Mouse (Mus musculus): ENCODE measurements at regions not wholly inside any gene's neighbourhood (a gene's known extent, or its start where the extent isn't known, plus 50 kb on each side); places are given as distances from the start of the nearest gene placed in this dataset.
"Not testable (repeated sequence)": the region's sequence is repeated elsewhere in the genome, so short reads cannot be mapped to it uniquely, and the experiment has no call there.

DNA sequence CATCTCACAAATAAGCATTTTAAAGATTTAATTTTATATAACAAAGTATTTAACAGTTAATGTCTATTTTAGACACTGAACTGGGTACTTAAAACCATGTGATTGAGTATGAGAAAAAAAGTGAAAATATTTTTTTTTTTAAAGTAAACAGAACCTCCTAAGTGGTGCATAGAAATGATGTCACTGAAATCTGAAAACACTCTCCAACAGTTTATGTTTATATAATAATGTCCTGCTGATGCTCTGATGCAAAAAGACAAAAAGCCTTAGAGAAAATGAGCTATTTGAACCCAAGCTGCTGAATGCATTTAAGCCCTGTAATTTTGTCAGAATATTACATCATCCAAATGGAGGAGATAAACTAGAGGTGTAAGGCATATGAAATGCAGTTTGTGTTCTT, 3447.1 kb downstream of the 9330182O14Rik start:
- DNase-seq (ENCODE audit: low read depth, low spot score): no peak

DNA sequence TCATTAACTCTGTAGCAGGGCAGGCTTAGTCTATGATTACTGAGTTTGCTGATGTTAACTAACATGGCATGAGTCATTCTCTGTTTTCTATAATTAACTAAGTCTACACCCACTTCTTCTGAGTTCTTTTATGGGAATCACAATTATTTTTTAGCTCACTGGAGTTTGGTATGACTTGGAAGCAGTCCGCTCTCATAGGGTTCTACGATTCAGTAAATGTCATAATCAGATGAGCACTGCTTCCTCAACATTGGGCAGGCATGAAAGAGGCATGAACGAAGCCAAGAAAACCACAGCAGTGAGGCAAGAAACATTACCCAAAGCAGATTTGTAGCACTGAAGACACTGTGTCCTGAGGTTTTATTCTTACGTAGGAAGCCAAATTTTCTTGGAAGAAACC, 3451.6 kb downstream of the 9330182O14Rik start:
- DNase-seq (ENCODE audit: low read depth, low spot score): no peak

DNA sequence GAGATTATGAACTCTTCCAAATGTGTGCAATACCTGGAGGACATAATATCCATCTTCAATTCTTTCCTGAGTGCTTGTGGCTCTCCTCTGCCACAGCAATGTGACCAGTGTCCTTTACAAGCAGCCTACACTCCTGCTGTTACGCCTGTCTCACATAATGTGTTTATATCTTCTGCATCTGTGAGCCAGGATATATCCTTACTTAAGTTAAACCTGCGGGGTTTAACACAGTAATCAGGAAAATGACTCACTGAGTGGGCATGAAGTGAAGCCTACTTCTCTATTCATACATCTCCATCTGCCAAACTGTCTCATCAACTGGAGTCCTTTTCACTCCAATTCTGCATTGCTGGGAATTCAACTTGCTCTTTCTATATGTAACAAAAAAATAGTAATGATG, 3453.9 kb downstream of the 9330182O14Rik start:
- DNase-seq (ENCODE audit: low read depth, low spot score): no peak

DNA sequence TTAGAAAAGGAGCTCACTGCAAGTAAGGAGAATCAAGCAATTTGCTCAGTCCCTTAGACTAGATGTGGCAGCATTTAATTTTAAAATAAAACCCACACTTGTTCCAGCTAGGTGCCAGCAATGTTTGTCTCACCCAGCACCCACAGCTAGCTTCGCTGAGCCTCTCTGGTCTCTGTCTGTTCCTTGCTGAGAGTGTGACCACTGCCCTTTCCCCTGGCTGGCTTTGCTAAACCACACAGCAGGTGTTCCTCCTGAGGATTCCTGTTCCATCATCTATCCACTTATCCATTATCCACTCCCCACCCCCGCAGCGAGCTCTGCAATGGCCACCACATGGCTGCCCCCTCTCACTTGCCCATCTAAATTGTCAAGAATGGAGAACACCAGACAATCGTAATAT, 3473.5 kb downstream of the 9330182O14Rik start:
- no peak for DNase-seq (ENCODE audit: low read depth, low spot score)

DNA sequence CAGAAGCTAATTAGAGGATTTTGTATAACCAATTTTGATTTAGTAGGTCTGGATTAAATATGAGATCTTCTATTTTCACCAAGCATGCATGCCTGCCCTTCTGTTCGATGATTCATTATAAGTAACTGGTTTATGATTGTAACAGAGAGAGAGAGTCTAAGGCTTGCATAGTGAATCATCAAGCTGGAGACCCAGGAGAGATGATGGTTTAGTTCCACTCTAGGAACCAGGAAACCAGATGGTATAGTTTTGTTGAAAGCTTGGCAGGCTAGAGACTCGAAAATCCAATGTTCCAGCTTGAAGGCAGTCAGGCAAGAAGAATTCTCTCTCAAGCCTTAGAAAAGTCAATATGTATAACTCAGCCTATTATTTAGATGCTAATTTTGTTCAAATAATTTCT, 3475.7 kb downstream of the 9330182O14Rik start:
- DNase-seq (ENCODE audit: low read depth, low spot score): no peak

DNA sequence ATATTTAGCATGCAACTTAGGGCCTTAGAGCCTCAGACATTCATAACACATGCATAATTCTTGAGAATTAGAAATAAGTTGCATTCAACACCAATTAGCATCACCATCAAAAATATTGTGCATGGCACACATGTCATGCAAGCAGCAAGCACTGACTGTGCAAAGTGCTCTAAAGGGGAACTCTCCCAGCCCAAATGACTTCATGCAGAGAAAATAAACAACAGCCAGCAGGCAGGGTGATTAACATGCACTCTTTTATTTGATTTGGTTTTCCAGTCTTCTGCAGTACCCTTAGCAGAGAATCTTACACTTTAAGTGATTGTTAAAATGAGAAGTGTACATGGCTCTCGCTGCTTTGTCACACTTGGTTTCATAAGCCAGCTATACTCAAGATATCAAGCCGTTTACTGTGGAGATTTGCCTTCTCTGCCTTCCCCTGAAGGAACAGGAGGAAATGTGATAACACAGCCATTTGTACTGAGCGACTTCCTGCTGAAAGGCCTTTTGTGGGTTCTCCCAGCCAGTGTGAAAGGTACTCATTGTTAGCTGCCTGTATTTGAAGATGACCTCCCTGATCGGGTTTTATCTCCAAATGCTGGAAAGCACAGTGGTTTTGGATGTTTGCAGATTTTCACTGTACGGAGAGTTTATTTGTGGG, 3480.0 kb downstream of the 9330182O14Rik start:
- peak; percentile 7 for DNase-seq (ENCODE audit: low read depth, low spot score)

DNA sequence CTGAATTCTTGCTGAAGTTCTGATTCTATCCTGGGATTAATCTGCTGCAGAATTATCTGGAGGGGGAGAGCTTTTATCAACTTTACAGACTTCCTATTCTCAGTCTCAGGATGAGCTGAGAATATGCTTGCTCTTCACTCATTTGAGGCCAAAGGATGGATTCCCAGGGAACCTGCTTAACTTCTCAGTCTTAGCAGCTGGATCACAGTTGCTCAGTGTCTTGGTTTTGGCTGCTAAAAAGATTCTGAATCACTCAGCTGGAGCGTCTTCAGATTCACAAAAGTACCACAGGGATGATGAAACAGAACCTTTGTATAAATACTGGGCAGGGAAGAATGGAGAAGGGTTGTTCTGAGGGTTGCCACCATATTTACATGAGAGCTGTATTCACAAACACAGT, 3481.6 kb downstream of the 9330182O14Rik start:
- DNase-seq (ENCODE audit: low read depth, low spot score): no peak

DNA sequence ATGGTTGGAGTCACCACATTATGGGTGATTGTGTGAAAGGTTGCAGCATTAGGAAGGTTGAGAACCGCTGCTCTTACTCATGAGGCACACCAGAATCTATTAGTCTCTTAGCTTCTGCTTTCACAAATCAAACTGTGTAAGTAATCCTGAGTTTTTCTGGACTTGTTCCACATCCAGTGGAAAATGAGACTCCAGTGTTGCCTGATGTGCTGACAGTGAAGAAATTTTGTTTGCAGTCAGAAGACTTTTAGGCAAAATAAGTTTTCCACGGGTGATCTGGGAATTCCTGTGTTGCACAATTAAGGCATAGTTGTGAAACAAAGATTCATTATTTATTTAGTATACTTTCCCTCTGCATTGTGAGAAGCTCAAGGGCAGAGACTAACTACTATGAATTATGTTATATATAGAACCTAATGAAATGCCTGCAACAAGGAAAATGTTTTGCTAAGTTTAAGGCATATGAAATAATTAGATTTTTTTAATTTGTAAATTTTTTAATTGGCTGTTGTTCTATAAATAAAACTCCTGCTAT, 3490.3 kb downstream of the 9330182O14Rik start:
- no peak for DNase-seq (ENCODE audit: low read depth, low spot score)

DNA sequence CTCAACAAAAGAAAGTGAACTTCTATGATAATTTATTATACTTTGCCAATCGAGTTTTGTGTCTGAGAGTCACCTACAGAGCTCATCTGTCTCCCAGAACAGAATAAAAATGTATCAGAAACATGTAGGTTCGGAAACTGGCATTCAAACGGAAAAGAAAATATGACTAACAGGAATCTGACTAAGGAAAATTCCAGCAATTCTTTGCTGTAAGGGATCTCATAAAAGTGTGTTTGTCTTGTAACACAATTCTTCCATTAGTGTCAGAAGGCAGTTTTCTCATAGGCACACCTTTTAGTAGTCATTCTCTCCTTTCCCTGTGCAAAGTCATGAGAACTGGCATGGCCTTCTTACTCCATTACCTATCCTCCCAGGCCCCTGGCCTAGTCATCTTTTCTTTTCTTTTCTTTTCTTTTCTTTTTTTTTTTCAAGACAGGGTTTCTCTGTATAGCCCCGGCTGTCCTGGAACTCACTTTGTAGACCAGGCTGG, 3490.9 kb downstream of the 9330182O14Rik start:
- no peak for DNase-seq (ENCODE audit: low read depth, low spot score)

DNA sequence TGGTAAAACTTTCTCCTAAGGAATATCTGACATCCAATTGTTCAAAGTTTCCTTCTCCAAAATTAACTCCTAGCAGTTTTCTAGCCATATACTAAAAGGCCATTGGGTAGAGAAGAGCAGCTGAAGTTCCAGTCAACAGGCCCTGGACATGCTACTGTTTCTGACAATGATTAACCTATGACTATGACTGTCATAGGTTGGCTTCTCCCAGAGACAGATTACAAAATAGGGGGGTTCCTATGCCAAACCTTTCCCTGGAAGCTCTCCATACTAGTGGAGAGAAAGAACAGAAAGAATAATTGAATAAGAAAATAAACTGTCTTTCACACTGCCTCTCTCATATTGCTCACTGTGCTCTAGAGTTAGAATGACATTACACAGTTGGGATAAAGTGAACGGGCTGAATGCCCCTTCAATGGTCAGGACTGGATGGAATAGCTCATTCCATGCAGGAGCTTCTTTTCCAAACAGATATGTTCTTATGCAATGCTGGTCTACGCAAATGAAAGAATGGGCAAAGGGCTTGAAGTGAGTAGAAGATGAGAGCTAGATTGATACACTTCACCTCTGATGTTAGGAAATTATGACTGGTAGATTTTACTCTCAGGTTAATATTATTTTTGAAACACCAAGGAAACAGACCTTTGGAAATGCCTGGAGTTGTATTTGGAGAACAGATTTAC, 3516.8 kb downstream of the 9330182O14Rik start:
- DNase-seq (ENCODE audit: low read depth, low spot score): no peak

DNA sequence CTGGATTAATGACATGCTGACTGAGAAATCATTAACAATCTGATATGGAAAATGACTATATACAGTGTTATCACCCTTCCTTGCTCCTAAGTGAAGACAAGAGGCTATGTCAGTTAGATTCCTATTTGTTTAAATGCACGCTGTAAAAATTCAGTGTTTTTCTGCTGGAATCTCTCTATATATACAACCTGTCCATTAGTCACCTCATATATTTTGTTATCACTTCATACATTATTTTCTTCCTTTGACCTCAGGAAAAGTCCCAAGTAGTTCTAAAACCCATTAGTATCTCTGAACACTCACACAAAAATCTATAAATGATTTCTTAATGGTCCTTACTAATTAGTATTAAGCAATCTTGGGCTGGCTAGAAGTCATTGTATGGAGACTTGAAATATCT, 3529.5 kb downstream of the 9330182O14Rik start:
- DNase-seq (ENCODE audit: low read depth, low spot score): no peak

DNA sequence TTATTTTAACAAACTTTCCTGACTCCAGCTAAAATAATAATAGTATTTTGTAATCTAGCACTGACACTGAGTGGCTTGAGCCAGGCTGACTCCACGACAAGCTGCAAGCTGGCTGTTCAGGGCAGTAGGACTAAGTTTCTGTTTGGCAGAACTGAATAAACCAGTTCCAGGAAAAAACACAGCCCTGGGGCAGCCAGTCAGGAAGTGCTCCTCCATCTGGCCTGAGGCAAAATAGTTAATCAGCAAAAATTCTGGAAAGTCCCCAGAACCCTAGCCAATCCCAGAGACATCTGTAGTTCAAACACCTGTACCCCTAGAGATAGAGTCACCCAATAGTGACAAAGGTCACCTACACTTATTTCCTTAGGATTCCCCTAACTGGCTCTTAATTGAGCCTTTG, 3544.7 kb downstream of the 9330182O14Rik start:
- DNase-seq (ENCODE audit: low read depth, low spot score): no peak

DNA sequence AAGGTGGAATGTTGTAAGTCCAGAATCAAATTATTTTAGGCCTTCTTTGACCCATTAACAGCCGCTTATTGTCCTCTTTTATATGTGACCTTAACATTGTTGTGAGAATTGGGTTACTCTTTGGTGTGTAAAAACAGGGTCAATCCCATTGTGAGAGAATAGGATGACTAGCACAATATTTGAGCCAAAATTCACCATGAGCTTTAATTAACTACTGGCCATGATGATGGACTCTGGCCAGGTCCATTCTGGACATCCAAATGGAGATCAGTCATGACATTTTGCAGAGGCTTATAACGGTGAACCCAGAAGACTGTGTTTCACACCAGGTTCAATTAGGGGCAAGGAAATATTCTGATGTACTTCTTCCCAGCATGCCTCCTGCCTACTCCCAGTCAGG, 3548.0 kb downstream of the 9330182O14Rik start:
- DNase-seq (ENCODE audit: low read depth, low spot score): no peak

DNA sequence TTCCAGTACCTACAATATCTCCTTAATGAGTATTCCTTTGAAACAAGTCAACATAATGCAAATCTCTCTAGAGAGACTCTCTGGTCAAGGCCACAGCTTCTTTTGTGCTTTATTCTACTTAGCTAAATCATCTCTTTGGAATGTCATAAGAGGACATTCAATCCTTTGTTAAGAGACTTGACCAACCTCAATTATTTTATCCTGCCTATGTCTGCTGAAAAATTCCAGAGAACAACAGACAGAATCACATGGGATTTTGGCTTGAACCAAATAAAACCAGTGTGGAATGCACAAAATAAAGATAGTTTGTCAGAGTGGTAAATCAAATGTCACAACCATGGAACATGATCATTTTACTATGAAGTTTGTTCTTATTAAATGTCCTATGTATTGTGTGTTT, 3557.8 kb downstream of the 9330182O14Rik start:
- DNase-seq (ENCODE audit: low read depth, low spot score): not testable (repeated sequence)

DNA sequence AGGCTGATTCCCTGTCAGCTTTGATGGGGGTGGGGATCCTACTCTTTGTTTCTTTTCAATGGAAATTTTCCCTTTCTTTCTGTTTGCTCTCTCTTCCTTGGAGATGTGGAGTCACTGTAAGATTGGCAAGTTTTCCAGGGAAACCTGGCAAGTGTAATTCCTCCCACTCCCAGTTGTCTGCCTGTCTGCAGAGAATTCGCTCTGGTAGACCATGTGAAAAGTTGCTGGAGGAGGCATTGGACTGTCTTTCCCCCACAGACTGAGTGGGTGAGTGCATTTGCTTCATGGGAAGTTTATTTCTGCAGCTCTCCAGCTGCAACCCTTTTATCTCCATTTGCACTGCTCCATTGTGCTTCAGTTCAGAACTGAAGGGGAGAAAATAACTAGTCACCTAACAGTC, 3561.3 kb downstream of the 9330182O14Rik start:
- DNase-seq (ENCODE audit: low read depth, low spot score): no peak

DNA sequence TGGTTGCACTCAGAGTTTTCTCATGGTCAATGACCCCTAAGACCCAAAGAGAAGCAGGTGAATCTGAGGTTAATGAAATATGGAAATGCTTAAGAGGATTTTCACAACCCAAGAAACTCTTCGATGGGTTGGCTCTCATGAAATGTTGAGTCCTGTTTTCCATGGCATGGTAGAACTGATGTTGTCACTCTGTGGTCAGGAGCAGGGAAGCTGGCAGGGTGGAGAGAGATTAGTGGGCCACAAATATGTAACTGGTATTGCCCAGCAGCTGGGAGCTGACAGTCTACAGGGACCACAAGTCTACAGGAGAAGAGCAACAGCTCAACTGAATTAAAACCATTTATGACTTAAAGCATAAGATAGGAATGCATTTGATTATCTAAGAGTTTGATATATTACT, 3582.9 kb downstream of the 9330182O14Rik start:
- DNase-seq (ENCODE audit: low read depth, low spot score): no peak

DNA sequence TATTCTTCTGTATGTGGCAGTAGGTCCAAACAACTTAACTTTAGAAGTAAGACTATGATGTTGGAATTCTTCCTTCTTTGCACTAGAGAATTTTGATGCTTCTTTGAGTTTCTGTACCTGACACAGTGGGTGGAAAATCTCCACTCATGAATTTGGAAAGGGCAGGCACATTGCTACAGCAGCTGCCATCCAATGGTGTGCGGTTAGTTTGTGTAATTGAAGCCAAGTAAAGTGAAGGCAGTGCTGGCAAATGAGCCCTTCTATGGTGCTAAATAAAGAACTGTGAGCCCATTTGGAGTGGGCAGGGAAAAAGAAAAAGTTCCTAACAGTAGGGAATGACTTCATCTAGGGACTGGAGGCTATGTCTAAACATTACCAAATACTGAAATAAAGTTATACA, 3583.4 kb downstream of the 9330182O14Rik start:
- DNase-seq (ENCODE audit: low read depth, low spot score): no peak

DNA sequence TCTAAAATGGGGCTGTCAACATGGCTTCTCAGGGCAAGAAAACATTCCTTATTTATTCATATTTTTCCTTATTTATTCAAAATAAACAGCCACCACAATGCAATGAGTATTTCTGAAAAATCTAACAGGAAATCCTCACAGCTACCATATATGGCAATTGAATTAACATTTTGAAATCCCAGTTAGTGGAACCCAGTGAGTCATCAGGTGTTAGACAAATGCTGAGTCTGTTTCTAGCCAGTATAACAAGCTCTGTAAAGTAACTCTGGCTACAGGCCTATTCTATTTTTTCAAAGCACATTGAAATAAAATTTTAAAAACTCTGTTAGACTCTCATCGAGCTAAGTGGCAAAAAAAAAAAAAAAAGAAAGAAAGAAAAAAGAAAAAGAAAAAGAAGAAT, 3586.8 kb downstream of the 9330182O14Rik start:
- DNase-seq (ENCODE audit: low read depth, low spot score): no peak

DNA sequence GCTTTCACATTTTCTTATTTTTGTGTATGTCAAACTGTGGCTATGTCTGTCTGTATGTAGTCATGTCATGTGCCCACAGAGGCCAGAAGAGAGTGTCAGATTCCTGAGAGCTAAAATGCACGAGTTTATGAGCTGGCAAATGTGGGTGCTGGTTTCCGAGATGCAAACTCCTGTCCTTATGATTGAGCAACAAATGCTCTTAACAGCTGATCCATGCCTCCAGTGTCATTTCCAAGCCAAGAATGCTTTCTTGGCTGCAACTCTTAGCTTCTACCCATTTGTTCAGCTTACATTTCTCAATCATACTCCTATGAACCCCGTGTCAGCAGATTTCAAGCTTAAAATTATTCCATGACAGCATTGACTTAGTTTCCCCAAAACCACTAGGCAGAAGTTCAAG, 3601.5 kb downstream of the 9330182O14Rik start:
- DNase-seq (ENCODE audit: low read depth, low spot score): no peak

DNA sequence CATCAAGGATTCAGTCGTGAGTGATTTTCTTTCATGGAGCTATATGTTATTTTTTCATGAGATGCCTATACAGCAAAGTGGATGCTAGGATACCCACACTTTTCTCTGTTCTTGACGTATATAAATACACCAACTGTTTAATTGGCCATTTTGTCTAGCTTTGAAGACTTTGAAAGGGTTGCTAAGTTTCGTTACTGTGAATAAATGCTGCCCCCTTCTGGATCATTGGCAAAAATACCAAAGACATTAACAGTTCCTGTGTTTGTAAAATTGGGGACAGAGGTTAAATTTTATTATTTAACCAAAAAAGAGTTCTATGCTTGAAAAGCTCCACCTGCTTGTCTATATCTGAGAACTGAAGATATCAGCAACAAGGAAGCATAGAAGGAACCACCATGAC, 3624.1 kb downstream of the 9330182O14Rik start:
- DNase-seq (ENCODE audit: low read depth, low spot score): peak; percentile 25

DNA sequence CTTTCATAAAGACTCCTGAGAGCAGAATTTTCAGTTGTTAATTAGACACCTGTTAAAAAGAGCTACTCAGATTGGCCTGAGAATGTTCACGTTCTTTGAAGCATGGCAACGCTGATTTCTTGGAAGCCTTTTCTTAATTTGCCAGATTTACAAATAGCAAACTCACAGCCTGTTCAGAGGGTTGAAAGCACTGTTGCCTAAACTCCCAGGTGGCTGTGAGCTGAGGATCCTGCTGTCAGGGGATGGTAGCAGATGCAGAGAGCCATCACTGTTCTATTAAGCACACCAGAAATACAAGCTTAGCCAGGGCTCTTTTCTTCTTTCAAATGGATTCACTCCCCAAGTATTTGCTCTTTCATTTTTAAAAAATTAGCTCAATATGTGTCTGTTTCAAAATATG, 3630.4 kb downstream of the 9330182O14Rik start:
- DNase-seq (ENCODE audit: low read depth, low spot score): no peak

DNA sequence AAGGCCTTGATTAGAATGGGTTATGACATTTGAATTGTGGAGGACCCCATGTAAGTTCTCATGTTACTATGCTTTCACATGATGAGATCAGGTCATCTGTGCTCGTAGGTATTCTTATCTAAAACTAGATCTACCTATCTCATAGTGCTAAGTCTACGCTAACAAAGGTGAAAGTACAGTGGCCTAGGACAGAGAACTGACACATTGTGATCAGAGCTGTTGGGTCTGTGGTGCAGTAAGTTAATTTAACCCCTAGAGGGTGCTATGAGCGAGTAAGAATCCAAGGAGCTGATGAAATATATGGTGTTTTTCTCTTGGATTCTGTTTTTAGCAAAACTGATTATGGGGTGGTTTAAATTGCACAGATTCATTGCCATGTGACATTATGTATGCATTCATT, 3638.6 kb downstream of the 9330182O14Rik start:
- peak; percentile 37 for DNase-seq (ENCODE audit: low read depth, low spot score)

DNA sequence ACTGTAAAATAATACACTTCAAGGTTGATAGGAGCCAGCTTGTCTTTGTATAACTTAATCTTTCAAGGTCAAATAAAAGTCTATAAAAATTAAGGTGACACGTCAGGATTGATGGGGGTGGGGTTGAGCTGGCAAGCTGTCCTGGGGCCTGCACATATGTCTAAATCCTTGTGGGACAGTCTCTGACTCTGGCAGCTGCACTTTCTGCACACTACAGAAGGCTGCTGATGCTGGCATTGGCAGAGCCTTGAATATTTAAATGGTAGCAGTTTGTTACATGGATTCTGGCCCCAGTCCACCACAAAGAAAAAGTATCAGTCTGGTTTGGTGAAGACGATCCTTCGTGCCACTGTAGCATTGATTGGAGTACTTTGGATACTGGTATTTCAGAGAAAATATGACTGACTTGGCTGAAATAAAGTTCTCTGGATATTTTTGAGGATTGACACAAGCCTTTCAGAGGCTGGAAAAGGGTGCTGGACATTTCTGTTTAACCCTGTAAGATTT, 3648.0 kb downstream of the 9330182O14Rik start:
- DNase-seq (ENCODE audit: low read depth, low spot score): not testable (repeated sequence)
